ENCODE assay signal across 8 mouse cellular contexts in the genomic region with DNA sequence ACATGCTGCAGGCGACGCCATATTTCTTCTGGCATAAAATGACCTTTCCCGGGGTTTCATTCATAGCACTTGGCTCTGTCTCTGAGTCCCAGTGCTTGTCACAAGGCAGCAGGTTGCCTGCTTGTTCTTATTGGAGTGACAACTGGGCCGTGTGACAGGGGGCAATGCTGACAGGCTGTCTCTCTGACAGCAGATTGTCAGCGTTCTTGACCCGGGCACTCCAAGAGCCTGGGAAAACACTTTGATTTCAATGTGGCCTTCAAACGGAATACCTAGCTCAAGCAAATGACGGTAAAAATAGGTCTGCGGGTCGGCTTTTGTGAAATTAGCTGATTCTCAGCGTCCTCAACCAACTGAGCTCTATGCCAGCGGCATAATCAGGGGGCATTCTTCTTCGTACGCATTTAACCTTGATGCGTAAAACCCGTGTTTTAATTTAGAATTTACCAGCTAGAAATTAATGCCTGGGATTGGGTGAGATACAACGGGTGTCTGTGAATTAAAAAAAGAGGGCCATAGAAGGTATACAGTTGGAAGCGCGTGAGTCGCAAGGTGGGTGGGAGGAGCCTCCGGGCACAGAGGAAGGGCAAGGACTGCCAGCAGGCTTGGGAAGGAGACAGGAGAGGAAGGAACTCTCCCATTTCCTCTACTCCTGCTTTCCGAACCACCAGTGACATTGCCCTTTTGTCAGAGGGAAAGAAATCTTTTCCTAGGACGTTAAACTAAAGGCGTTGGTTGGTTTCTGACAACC. TPM values are rescaled to one million over a fixed set of nuclear protein-coding genes. Genes with fewer than 3 reads are reported as not detected.
A peak's percentile ranks its signal among the peaks of the same experiment; 100 is the strongest.
DNase-seq lines count a peak whose midpoint lies in the region; ATAC-seq and TF ChIP-seq lines count a peak whose summit lies in the region.

No protein-coding gene starts in this region.

- H3K27me3 ChIP-seq in intestine, embryonic 16.5 days (replicated peaks; ENCODE audit: control insufficient read depth, insufficient read depth, low read length) = no peaks in the 10 kb centered on the region
- no peaks in the 10 kb centered on the region for H3K27me3 ChIP-seq in intestine, embryonic 15.5 days (replicated peaks)
- no peaks in the 10 kb centered on the region for H3K27me3 ChIP-seq in lung, postnatal 0 days (replicated peaks; ENCODE audit: insufficient read depth, low read length)

- intact Hi-C loops in left cerebral cortex, postnatal 14 days (cut with DNase I) = no loop called here

- ATAC-seq in intestine, embryonic 16.5 days = no peak
- ATAC-seq in intestine, embryonic 15.5 days = no peak
- no peak; the same call in 1 of the 2 replicates for ATAC-seq in lung, postnatal 0 days
- ATAC-seq in megakaryocyte progenitor cell, adult 5-6 weeks (replicated peaks; ENCODE audit: poor library complexity) = no peak

- no peaks in the 10 kb centered on the region for H3K9me3 ChIP-seq in intestine, embryonic 16.5 days (ENCODE audit: control insufficient read depth, low read length)
- no peaks in the 10 kb centered on the region for H3K9me3 ChIP-seq in intestine, embryonic 15.5 days
- H3K9me3 ChIP-seq in lung, postnatal 0 days (ENCODE audit: low read length) = no peaks in the 10 kb centered on the region

- no peak overlapping the region for H3K27ac ChIP-seq in intestine, embryonic 16.5 days (ENCODE audit: low read length)
- no peak overlapping the region for H3K27ac ChIP-seq in intestine, embryonic 15.5 days
- no peak overlapping the region for H3K27ac ChIP-seq in lung, postnatal 0 days (ENCODE audit: low read length)

- no peaks in the 10 kb centered on the region for H3K36me3 ChIP-seq in intestine, embryonic 16.5 days (ENCODE audit: control insufficient read depth, insufficient read depth, low read length)
- no peaks in the 10 kb centered on the region for H3K36me3 ChIP-seq in intestine, embryonic 15.5 days
- H3K36me3 ChIP-seq in lung, postnatal 0 days (ENCODE audit: insufficient read depth, low read length) = no peaks in the 10 kb centered on the region

- 69% methylated on average over 24 of the region's 24 CpGs for WGBS in intestine, embryonic 16.5 days
- WGBS in intestine, embryonic 15.5 days = 66% methylated on average over 24 of the region's 24 CpGs
- 37% methylated on average over 24 of the region's 24 CpGs for WGBS in lung, postnatal 0 days

- H3K4me1 ChIP-seq in intestine, embryonic 16.5 days (ENCODE audit: control insufficient read depth, insufficient read depth, low read length) = peaks cover 20% of the 10 kb centered on the region
- H3K4me1 ChIP-seq in intestine, embryonic 15.5 days (replicated peaks) = peaks cover 27% of the 10 kb centered on the region
- H3K4me1 ChIP-seq in lung, postnatal 0 days (ENCODE audit: insufficient read depth, low read depth, low read length) = peaks cover 22% of the 10 kb centered on the region

- peak; percentile 27; the same call in 1 of the 2 replicates for TF ChIP-seq EP300 in lung, postnatal 0 days (IDR thresholded peaks at IDR 0.05)

- H3K4me2 ChIP-seq in intestine, embryonic 16.5 days (ENCODE audit: low read depth, low read length) = 0 out of 2 replicates have a peak overlapping the region, but pooled peaks have one; percentile 2
- no peak overlapping the region; the same call in 1 of the 2 replicates for H3K4me2 ChIP-seq in intestine, embryonic 15.5 days (replicated peaks)
- no peak overlapping the region; the same call in 1 of the 2 replicates for H3K4me2 ChIP-seq in lung, postnatal 0 days (replicated peaks; ENCODE audit: low read depth, low read length)

- no peak overlapping the region for H3K9ac ChIP-seq in intestine, embryonic 16.5 days (ENCODE audit: low read depth, low read length)
- H3K9ac ChIP-seq in intestine, embryonic 15.5 days = no peak overlapping the region
- no peak overlapping the region for H3K9ac ChIP-seq in lung, postnatal 0 days (replicated peaks; ENCODE audit: low read depth)

- peak; percentile 65 to 66 for DNase-seq in cerebellum, postnatal 36 days
- DNase-seq in heart, postnatal 4 days = peak; percentile 68
- DNase-seq in lung, postnatal 0 days (ENCODE audit: low spot score) = peak; percentile 52
- no peak for DNase-seq in c-Kit-positive CD71-positive TER-119-positive erythroid progenitor cells, embryonic 14.5 days (ENCODE audit: low spot score)
- DNase-seq in left cerebral cortex, postnatal 14 days (ENCODE audit: low spot score in 2 of 2) = no peak

- H3K4me3 ChIP-seq in intestine, embryonic 16.5 days (ENCODE audit: low read length) = no peak overlapping the region
- no peak overlapping the region for H3K4me3 ChIP-seq in intestine, embryonic 15.5 days (replicated peaks)
- H3K4me3 ChIP-seq in lung, postnatal 0 days (ENCODE audit: low read depth, low read length) = no peak overlapping the region

- TF ChIP-seq CTCF in lung, postnatal 0 days (IDR thresholded peaks at IDR 0.05) = no peak

RNA-seq across cellular contexts. Expression of a gene that starts 13.7 kb away (rescaled TPM):
- polyA plus RNA-seq in intestine, embryonic 16.5 days (2015; fragmentation: Nextera tagmentation; extraction: Ambion mirVana) = 31.9 and 32.2 TPM in 2 replicates
- polyA plus RNA-seq in intestine, embryonic 15.5 days (2015; fragmentation: Nextera tagmentation; extraction: Ambion mirVana) = 38.6 and 43.2 TPM in 2 replicates
- 10 to 100 TPM; 33.7 to 35.1 TPM for total RNA-seq in heart, postnatal 4 days (2021)
- polyA plus RNA-seq in lung, postnatal 0 days (2015; fragmentation: Nextera tagmentation; extraction: Ambion mirVana) = 97.0 and 100.0 TPM in 2 replicates
- 2.1 and 3.7 TPM in 2 replicates for total RNA-seq in megakaryocyte progenitor cell, adult 5-6 weeks (2015)
- total RNA-seq in megakaryocyte progenitor cell, adult 5-6 weeks (2017) = 0.10 and 0.33 TPM in 2 replicates
- total RNA-seq in left cerebral cortex, postnatal 14 days (2021) = 10 to 100 TPM; 31.6 to 32.5 TPM

RNA-seq across cellular contexts. Expression of a gene that starts 46.8 kb away (rescaled TPM):
- 118 and 140 TPM in 2 replicates for polyA plus RNA-seq in intestine, embryonic 16.5 days (2015; fragmentation: Nextera tagmentation; extraction: Ambion mirVana)
- polyA plus RNA-seq in intestine, embryonic 15.5 days (2015; fragmentation: Nextera tagmentation; extraction: Ambion mirVana) = 168 and 196 TPM in 2 replicates
- 100 to 1,000 TPM; 119 to 120 TPM for total RNA-seq in heart, postnatal 4 days (2021)
- 127 and 133 TPM in 2 replicates for polyA plus RNA-seq in lung, postnatal 0 days (2015; fragmentation: Nextera tagmentation; extraction: Ambion mirVana)
- total RNA-seq in megakaryocyte progenitor cell, adult 5-6 weeks (2015) = 651 and 679 TPM in 2 replicates
- 565 and 710 TPM in 2 replicates for total RNA-seq in megakaryocyte progenitor cell, adult 5-6 weeks (2017)
- 100 to 1,000 TPM; 222 to 226 TPM for total RNA-seq in left cerebral cortex, postnatal 14 days (2021)

Comparison
In these comparisons a context has a peak if more than half of its experiments do, and no peak if none do; other contexts are left out.
1. DNase-seq: peak in cerebellum, postnatal 36 days (2 of 2), heart, postnatal 4 days (single experiment) and lung, postnatal 0 days (single experiment); none in c-Kit-positive CD71-positive TER-119-positive erythroid progenitor cells, embryonic 14.5 days (single experiment) and left cerebral cortex, postnatal 14 days (0 of 2).
2. RNA of a gene that starts 13.7 kb away (total RNA-seq): 33.7 to 35.1 TPM in heart, postnatal 4 days and 31.6 to 32.5 TPM in left cerebral cortex, postnatal 14 days; 0.10 to 3.7 TPM in megakaryocyte progenitor cell, adult 5-6 weeks; every median in the first group is over 4 times any median in the second.